Mouse (Mus musculus) limb, embryonic 12.5 days (tissue): ENCODE results near the gene Ppp1r26. TPM values are rescaled to one million over a fixed set of nuclear protein-coding genes. Genes with fewer than 3 reads are reported as not detected.

ENCODE experiments used
- ATAC-seq: fragments of 200-750 bp; cut with Nextera tagmentation; 2 replicates; pipeline ENCODE4 v1.8.0; 2017; ENCODE audit warnings: low read depth, moderate TSS enrichment; ENCODE audit not compliant: insufficient number of reproducible peaks, insufficient read depth, low FRiP score, low TSS enrichment
- H3K27ac ChIP-seq: fragments of 300-500 bp; sonication (generic); 2 replicates; pipeline ENCODE4 v1.5.1; 2016; ENCODE audit warnings: mild to moderate bottlenecking, moderate library complexity
- H3K27me3 ChIP-seq: fragments of 300-500 bp; sonication (generic); 2 replicates; pipeline ENCODE4 v1.6.1; 2016; ENCODE audit warnings: mild to moderate bottlenecking, moderate library complexity
- H3K36me3 ChIP-seq: fragments of 300-500 bp; sonication (generic); 2 replicates; pipeline ENCODE4 v1.6.1; 2016; ENCODE audit warnings: mild to moderate bottlenecking, moderate library complexity
- H3K4me1 ChIP-seq: fragments of 300-500 bp; sonication (generic); replicated peaks from 2 replicates; pipeline ENCODE4 v1.6.1; 2016
- H3K4me2 ChIP-seq: fragments of 300-500 bp; sonication (generic); 2 replicates; pipeline ENCODE4 v1.6.1; 2016; ENCODE audit warnings: mild to moderate bottlenecking, moderate library complexity
- H3K4me3 ChIP-seq: fragments of 300-500 bp; sonication (generic); replicated peaks from 2 replicates; pipeline ENCODE4 v1.5.1; 2016; ENCODE audit warnings: mild to moderate bottlenecking
- H3K9ac ChIP-seq: fragments of 300-500 bp; sonication (generic); replicated peaks from 2 replicates; pipeline ENCODE4 v1.6.1; 2016; ENCODE audit warnings: mild to moderate bottlenecking, moderate library complexity
- H3K9me3 ChIP-seq: fragments of 300-500 bp; sonication (generic); 2 replicates; pipeline ENCODE4 v1.6.1; 2016; ENCODE audit warnings: mild to moderate bottlenecking, moderate library complexity
- WGBS: fragments of 180-500 bp; shearing (Covaris S2); methylation state at CpG from one replicate; pipeline ENCODE4 v1.1.7; 2016; 5-methylcytosine and 5-hydroxymethylcytosine counted together
- polyA plus RNA-seq: library from polyadenylated mRNA; unstranded; fragments of >200 nt; fragmentation: Nextera tagmentation; extraction: Ambion mirVana; gene quantifications from 2 replicates; pipeline ENCODE4 v1.2.1, GENCODE M21; 2016

Gene Ppp1r26
- polyA plus RNA-seq, 1 experiment from 2014 or later, result 8.6 TPM

GRCm38 (mm10) chr2:28446181-28446514 is 452 bp upstream of the Ppp1r26 start:
- Histone ChIP-seq H3K4me3 (peak overlapping the region; percentile 80), H3K9ac (peak overlapping the region; percentile 89), H3K36me3 (peaks cover 20% of the 10 kb centered on the region), H3K27ac (peak overlapping the region; percentile 76), H3K4me2 (peak overlapping the region; percentile 90), H3K4me1 (peaks cover 8% of the 10 kb centered on the region; the same call in 1 of the 2 replicates), H3K9me3 (no peaks in the 10 kb centered on the region), H3K27me3 (peaks cover 10% of the 10 kb centered on the region; the same call in 1 of the 2 replicates)
- WGBS, result 8% methylated on average over 5 of the region's 5 CpGs
- ATAC-seq, result no peak

DNA sequence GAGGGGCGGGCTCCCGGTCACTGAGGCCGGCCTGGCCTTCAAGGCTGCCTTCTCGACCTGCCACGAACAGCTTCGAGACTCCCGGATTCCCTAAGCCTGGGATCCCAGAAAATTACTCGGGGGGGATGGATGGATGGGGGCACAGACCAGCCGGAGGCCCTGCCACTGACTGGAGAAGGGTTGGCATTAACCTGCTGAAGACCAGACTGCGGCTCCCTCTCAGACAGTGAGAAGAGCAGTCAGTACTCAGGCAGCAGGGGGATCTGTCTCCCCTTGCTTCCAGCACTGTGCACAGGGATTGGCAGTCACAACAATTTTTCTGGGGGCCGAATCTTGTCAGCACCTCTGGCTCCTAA is 693 bp downstream of the Ppp1r26 start:
- ATAC-seq, result peak; percentile 30; the same call in 1 of the 2 replicates
- Histone ChIP-seq H3K9me3 (no peaks in the 10 kb centered on the region), H3K4me1 (peaks cover 8% of the 10 kb centered on the region; the same call in 1 of the 2 replicates), H3K27ac (peak overlapping the region; percentile 76), H3K4me2 (peak overlapping the region; percentile 90), H3K9ac (peak overlapping the region; percentile 89), H3K36me3 (peaks cover 31% of the 10 kb centered on the region), H3K27me3 (peaks cover 10% of the 10 kb centered on the region; the same call in 1 of the 2 replicates), H3K4me3 (peak overlapping the region; percentile 80)
- 11% methylated on average over 11 of the region's 11 CpGs for WGBS

DNA sequence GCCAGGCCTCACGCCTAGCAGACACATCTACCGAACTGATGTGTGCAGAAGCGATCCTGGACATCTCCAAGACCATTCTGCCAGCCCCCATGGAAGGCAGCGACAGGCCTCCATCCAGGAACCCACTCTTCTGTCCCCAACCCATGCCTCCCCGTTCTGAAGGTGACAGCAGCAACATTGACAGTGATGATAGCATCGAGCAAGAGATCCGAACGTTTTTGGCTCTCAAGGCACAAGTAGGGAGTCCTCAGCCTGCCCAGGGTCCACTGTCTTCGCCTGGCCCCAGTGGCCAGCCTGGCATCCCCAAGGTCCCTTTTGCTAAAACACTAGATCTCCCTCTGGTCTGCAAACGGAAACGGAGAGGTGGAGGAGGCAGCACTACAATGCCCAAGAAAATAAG is 5.1 kb downstream of the Ppp1r26 start:
- Histone ChIP-seq H3K27ac (no peak overlapping the region), H3K27me3 (no peaks in the 10 kb centered on the region), H3K4me3 (no peak overlapping the region), H3K9me3 (no peaks in the 10 kb centered on the region), H3K9ac (no peak overlapping the region), H3K4me1 (peaks cover 8% of the 10 kb centered on the region; the same call in 1 of the 2 replicates), H3K36me3 (peaks cover 46% of the 10 kb centered on the region), H3K4me2 (no peak overlapping the region)
- no peak for ATAC-seq
- 88% methylated on average over 11 of the region's 11 CpGs for WGBS

GRCm38 (mm10) chr2:28453539-28453938 is 6.9 kb downstream of the Ppp1r26 start:
- Histone ChIP-seq H3K36me3 (peaks cover 46% of the 10 kb centered on the region), H3K9me3 (no peaks in the 10 kb centered on the region), H3K9ac (no peak overlapping the region), H3K4me3 (no peak overlapping the region), H3K27ac (no peak overlapping the region), H3K4me1 (no peaks in the 10 kb centered on the region), H3K27me3 (no peaks in the 10 kb centered on the region), H3K4me2 (no peak overlapping the region)
- WGBS, result 88% methylated on average over 6 of the region's 6 CpGs
- no peak for ATAC-seq

- no peak overlapping the region for H3K27ac ChIP-seq
- no peak overlapping the region for H3K9ac ChIP-seq
- 65% methylated on average over 1 of the region's 1 CpGs for whole genome bisulfite sequencing
- H3K27me3 ChIP-seq, result no peaks in the 10 kb centered on the region
- no peaks in the 10 kb centered on the region for H3K9me3 ChIP-seq
- no peak for ATAC-seq
- H3K4me1 ChIP-seq, result no peaks in the 10 kb centered on the region
- H3K4me2 ChIP-seq, result no peak overlapping the region
- no peak overlapping the region for H3K4me3 ChIP-seq
- peaks cover 22% of the 10 kb centered on the region for H3K36me3 ChIP-seq
Observed at GRCm38 (mm10) chr2:28456616-28457015, 10.0 kb downstream of the Ppp1r26 start.

- peaks cover 2% of the 10 kb centered on the region for H3K36me3 ChIP-seq
- H3K9me3 ChIP-seq, result no peaks in the 10 kb centered on the region
- H3K27me3 ChIP-seq, result peaks cover 12% of the 10 kb centered on the region; the same call in 1 of the 2 replicates
- H3K4me1 ChIP-seq, result peaks cover 15% of the 10 kb centered on the region
- no peak overlapping the region for H3K4me3 ChIP-seq
- ATAC-seq, result no peak
- no peak overlapping the region for H3K9ac ChIP-seq
- WGBS, result 39% methylated on average over 3 of the region's 3 CpGs
- no peak overlapping the region for H3K27ac ChIP-seq
- no peak overlapping the region for H3K4me2 ChIP-seq
Observed at GRCm38 (mm10) chr2:28463919-28464318, 17.3 kb downstream of the Ppp1r26 start.

DNA sequence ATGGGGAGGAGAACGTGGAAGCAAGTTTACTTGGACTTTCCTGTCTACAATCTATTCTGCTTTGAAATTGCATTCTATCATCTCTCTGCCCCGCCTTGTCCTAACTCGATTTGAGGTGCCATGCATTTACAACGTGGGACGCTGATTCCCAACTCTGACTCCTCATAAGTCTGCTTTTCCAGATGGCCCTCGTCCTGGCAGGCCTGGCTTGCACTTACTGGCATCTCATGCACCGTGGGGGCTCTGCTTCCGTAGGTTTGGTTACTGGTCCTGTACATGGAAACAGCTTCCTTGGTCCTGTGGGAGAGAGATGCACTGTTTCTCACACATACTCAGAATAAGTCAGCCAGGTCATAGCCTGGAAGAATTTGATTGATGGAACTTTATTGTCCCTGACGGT is 18.3 kb downstream of the Ppp1r26 start:
- 79% methylated on average over 9 of the region's 9 CpGs for WGBS
- Histone ChIP-seq H3K9me3 (no peaks in the 10 kb centered on the region), H3K4me3 (no peak overlapping the region), H3K27ac (no peak overlapping the region), H3K27me3 (peaks cover 12% of the 10 kb centered on the region; the same call in 1 of the 2 replicates), H3K36me3 (peaks cover 12% of the 10 kb centered on the region), H3K4me1 (peaks cover 15% of the 10 kb centered on the region), H3K9ac (no peak overlapping the region), H3K4me2 (no peak overlapping the region)
- ATAC-seq, result no peak

DNA sequence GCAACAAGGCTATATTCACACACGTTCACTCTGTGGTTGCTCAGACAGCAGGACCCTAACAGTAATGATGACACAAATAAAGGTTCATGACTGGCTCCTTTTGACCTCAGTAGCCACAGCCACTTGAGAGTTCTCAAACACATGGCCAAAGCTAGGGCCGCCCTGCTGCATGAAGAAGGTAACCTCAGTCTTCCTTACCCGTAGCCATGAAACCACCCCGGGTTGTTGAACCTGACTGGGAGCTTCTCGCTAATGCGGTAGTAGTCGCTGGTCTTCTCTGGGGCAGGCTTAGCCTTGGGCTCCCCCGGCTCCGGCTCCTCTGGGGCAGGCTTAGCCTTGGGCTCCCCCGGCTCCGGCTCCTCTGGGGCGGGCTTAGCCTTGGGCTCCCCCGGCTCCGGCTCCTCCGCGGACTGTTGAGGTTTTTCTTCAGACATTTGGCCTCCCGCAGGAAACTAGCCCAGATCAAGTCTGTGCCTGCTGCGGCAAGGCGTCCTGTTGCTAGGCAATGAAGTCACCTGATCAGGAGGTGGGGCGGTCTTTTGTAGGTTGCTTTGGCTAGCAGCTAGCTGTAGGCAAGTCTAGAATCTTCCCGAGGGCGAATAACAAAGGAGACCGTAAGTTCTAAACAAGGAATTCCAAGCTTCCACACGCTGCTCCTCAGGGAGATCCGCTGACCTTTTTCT is 19.4 kb downstream of the Ppp1r26 start, which contains the start of gene 1700007K13Rik:
Gene 1700007K13Rik (minus strand): TSS at position 497 of the 683 bp plus-strand sequence.
- H3K4me3 ChIP-seq, result peak within 1 kb of the TSS; percentile 34
- peak within 1 kb of the TSS; percentile 53 for H3K9ac ChIP-seq
- WGBS, result 6% methylated on average over 25 of the region's 25 CpGs
- H3K4me2 ChIP-seq, result peak within 1 kb of the TSS; percentile 71
- peaks cover 15% of the 10 kb centered on the region for H3K4me1 ChIP-seq
- peaks cover 23% of the 10 kb centered on the region for H3K36me3 ChIP-seq
- H3K27me3 ChIP-seq, result peaks cover 12% of the 10 kb centered on the region; the same call in 1 of the 2 replicates
- 0 out of 2 replicates have a peak, but pooled peaks have one; percentile 41 for ATAC-seq
- no peaks in the 10 kb centered on the region for H3K9me3 ChIP-seq
- H3K27ac ChIP-seq, result no peak within 1 kb of the TSS

GRCm38 (mm10) chr2:28467860-28468485 is 21.4 kb downstream of the Ppp1r26 start, which contains the start of gene Mrps2:
TSS of gene Mrps2 (plus strand) at chr2:28468066.
- H3K36me3 ChIP-seq, result peaks cover 43% of the 10 kb centered on the region
- peak; percentile 81 for ATAC-seq
- peaks cover 12% of the 10 kb centered on the region; the same call in 1 of the 2 replicates for H3K27me3 ChIP-seq
- WGBS, result under 1% methylated on average over 52 of the region's 52 CpGs
- peak within 1 kb of the TSS; percentile 95 for H3K4me3 ChIP-seq
- peak within 1 kb of the TSS; percentile 96 for H3K9ac ChIP-seq
- 0 out of 2 replicates have a peak, but pooled peaks cover 9% of the 10 kb centered on the region for H3K9me3 ChIP-seq
- H3K27ac ChIP-seq, result peak within 1 kb of the TSS; percentile 29; the same call in 1 of the 2 replicates
- H3K4me1 ChIP-seq, result peaks cover 15% of the 10 kb centered on the region
- peak within 1 kb of the TSS; percentile 84 for H3K4me2 ChIP-seq

GRCm38 (mm10) chr2:28468486-28469225 is 22.1 kb downstream of the Ppp1r26 start:
- peaks cover 12% of the 10 kb centered on the region; the same call in 1 of the 2 replicates for H3K27me3 ChIP-seq
- peaks cover 45% of the 10 kb centered on the region for H3K36me3 ChIP-seq
- peak overlapping the region; percentile 95 for H3K4me3 ChIP-seq
- 56% methylated on average over 18 of the region's 18 CpGs for WGBS
- H3K9me3 ChIP-seq, result 0 out of 2 replicates have a peak, but pooled peaks cover 11% of the 10 kb centered on the region
- ATAC-seq, result no peak
- H3K4me1 ChIP-seq, result peaks cover 15% of the 10 kb centered on the region
- H3K4me2 ChIP-seq, result peak overlapping the region; percentile 84
- H3K27ac ChIP-seq, result no peak overlapping the region
- H3K9ac ChIP-seq, result peak overlapping the region; percentile 96

DNA sequence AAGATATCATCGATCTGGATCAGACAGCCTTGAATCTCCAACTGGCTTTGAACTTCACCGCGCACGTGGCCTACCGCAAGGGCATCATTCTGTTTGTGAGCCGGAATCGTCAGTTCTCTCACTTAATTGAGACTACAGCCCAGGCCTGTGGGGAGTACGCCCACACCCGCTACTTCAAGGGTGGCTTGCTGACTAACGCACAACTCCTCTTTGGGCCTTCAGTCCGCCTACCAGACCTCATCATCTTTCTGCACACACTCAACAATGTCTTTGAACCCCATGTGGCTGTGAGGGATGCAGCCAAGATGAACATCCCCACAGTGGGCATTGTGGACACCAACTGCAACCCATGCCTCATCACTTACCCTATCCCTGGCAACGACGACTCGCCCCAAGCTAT is 22.9 kb downstream of the Ppp1r26 start:
- H3K4me1 ChIP-seq, result peaks cover 15% of the 10 kb centered on the region

More for the DNA sequence above, 22.9 kb downstream of the Ppp1r26 start:
- 0 out of 2 replicates have a peak, but pooled peaks cover 11% of the 10 kb centered on the region for H3K9me3 ChIP-seq
- no peak overlapping the region for H3K9ac ChIP-seq
- no peak for ATAC-seq
- WGBS, result 96% methylated on average over 14 of the region's 14 CpGs
- H3K36me3 ChIP-seq, result peaks cover 45% of the 10 kb centered on the region
- H3K27me3 ChIP-seq, result peaks cover 12% of the 10 kb centered on the region; the same call in 1 of the 2 replicates
- H3K27ac ChIP-seq, result no peak overlapping the region
- H3K4me2 ChIP-seq, result 0 out of 2 replicates have a peak overlapping the region, but pooled peaks have one; percentile 84
- no peak overlapping the region for H3K4me3 ChIP-seq
